Mouse (Mus musculus) MEL (cell line): ENCODE results near the gene Ddah1. TPM values are rescaled to one million over a fixed set of nuclear protein-coding genes. Genes with fewer than 3 reads are reported as not detected.

Experiments used
- DNase-seq: peaks from one replicate; pipeline ENCODE4 v3.0.0; 2011; ENCODE audit warnings: low read depth, low spot score
- H3K27ac ChIP-seq: 2 replicates; pipeline ENCODE4 v1.5.1; 2012; ENCODE audit warnings: low read depth, mild to moderate bottlenecking, control low read depth, low read length, moderate library complexity; ENCODE audit not compliant: control insufficient read depth
- H3K27me3 ChIP-seq, 2 experiments: fragments of 150-350 bp in 1 of 2; sonication (generic) in 1 of 2; 2 replicates each; pipeline ENCODE4 v1.6.1; 2012; ENCODE audit warnings: low read length in 2 of 2, mild to moderate bottlenecking in 2 of 2, improper control_type of control experiment in 1 of 2, moderate library complexity in 1 of 2; ENCODE audit not compliant: insufficient read depth in 2 of 2, control insufficient read depth in 1 of 2
- H3K36me3 ChIP-seq, 2 experiments: 2 replicates each; pipeline ENCODE4 v1.6.1; 2012 to 2014; ENCODE audit warnings: low read length in 2 of 2, improper control_type of control experiment in 1 of 2, inconsistent platforms in 1 of 2, mild to moderate bottlenecking in 1 of 2; ENCODE audit not compliant: insufficient read depth in 2 of 2, control insufficient read depth in 1 of 2
- H3K4me1 ChIP-seq, 2 experiments: fragments of 150-350 bp in 1 of 2; sonication (generic) in 1 of 2; 2 replicates each; pipeline ENCODE4 v1.6.1; 2012; ENCODE audit warnings: low read length in 2 of 2, improper control_type of control experiment in 1 of 2, mild to moderate bottlenecking in 1 of 2; ENCODE audit not compliant: insufficient read depth in 2 of 2, control insufficient read depth in 1 of 2
- H3K4me3 ChIP-seq, 2 experiments: fragments of 150-350 bp in 1 of 2; sonication (generic) in 1 of 2; 2 replicates each; pipeline ENCODE4 v1.5.1; 2012; ENCODE audit warnings: low read depth in 2 of 2, low read length in 2 of 2, mild to moderate bottlenecking in 2 of 2, moderate library complexity in 2 of 2, control low read depth in 1 of 2, improper control_type of control experiment in 1 of 2; ENCODE audit not compliant: control insufficient read depth in 1 of 2, insufficient read depth in 1 of 2
- H3K79me2 ChIP-seq: 2 replicates; pipeline ENCODE4 v1.6.1; 2012; ENCODE audit warnings: mild to moderate bottlenecking, low read length, moderate library complexity; ENCODE audit not compliant: control insufficient read depth, poor library complexity, insufficient read depth
- H3K9ac ChIP-seq: 2 replicates; pipeline ENCODE4 v1.6.1; 2012; ENCODE audit warnings: low read depth, mild to moderate bottlenecking, control low read depth, low read length, moderate library complexity; ENCODE audit not compliant: control insufficient read depth, poor library complexity, severe bottlenecking
- H3K9me3 ChIP-seq: fragments of 150-350 bp; sonication (generic); replicated peaks from 2 replicates; pipeline ENCODE4 v1.6.1; 2012; ENCODE audit warnings: mild to moderate bottlenecking, low read length, improper control_type of control experiment, moderate library complexity; ENCODE audit not compliant: insufficient read depth
- CHD2 ChIP-seq: IDR thresholded peaks from 2 replicates; pipeline ENCODE4 v1.6.1; 2011; ENCODE audit warnings: low read length, improper control_type of control experiment
- CTCF ChIP-seq, 3 experiments: IDR thresholded peaks in 2 of 3; conservative IDR thresholded peaks in 1 of 3; 2 replicates each; pipeline ENCODE4 v1.5.1; 2011 to 2012; ENCODE audit warnings: low read length in 3 of 3, low read depth in 2 of 3, mild to moderate bottlenecking in 2 of 3, improper control_type of control experiment in 1 of 3, inconsistent platforms in 1 of 3, mixed read lengths in 1 of 3, moderate library complexity in 1 of 3; ENCODE audit not compliant: control insufficient read depth in 1 of 3, insufficient read depth in 1 of 3, poor library complexity in 1 of 3, severe bottlenecking in 1 of 3
- ETS1 ChIP-seq: IDR thresholded peaks from 2 replicates; pipeline ENCODE4 v1.6.1; 2012; ENCODE audit warnings: low read depth, mild to moderate bottlenecking, inconsistent platforms, low read length, improper control_type of control experiment, moderate library complexity
- HCFC1 ChIP-seq: IDR thresholded peaks from 2 replicates; pipeline ENCODE4 v1.6.1; 2012; ENCODE audit warnings: low read depth, mild to moderate bottlenecking, inconsistent platforms, low read length, improper control_type of control experiment, moderate library complexity
- JUND ChIP-seq: IDR thresholded peaks from 2 replicates; pipeline ENCODE4 v1.6.1; 2011; ENCODE audit warnings: low read depth, mild to moderate bottlenecking, improper control_type of control experiment, low read length
- KAT2A ChIP-seq: conservative IDR thresholded peaks from 2 replicates; pipeline ENCODE4 v1.6.1; 2012; ENCODE audit warnings: low read depth, low read length, improper control_type of control experiment, inconsistent platforms
- MAFK ChIP-seq: IDR thresholded peaks from 2 replicates; pipeline ENCODE4 v1.6.1; 2011; ENCODE audit warnings: low read depth, mild to moderate bottlenecking, low read length, improper control_type of control experiment, borderline replicate concordance
- MEF2A ChIP-seq: IDR thresholded peaks from 2 replicates; pipeline ENCODE4 v1.6.1; 2014; ENCODE audit warnings: low read depth, mild to moderate bottlenecking, inconsistent platforms, low read length, improper control_type of control experiment; ENCODE audit not compliant: poor library complexity, insufficient replicate concordance, severe bottlenecking; ENCODE audit errors: extremely low read depth
- MYB ChIP-seq: IDR thresholded peaks from 2 replicates; pipeline ENCODE4 v1.6.1; 2011; ENCODE audit warnings: mild to moderate bottlenecking, low read depth, low read length, improper control_type of control experiment
- NELFE ChIP-seq: IDR thresholded peaks from 2 replicates; pipeline ENCODE4 v1.6.1; 2011; ENCODE audit warnings: low read depth, low read length, improper control_type of control experiment
- POLR2A ChIP-seq, 2 experiments: IDR thresholded peaks; 2 replicates each; pipeline ENCODE4 v1.6.1; 2011 to 2012; ENCODE audit warnings: low read length in 2 of 2, mild to moderate bottlenecking in 2 of 2, control low read depth in 1 of 2, improper control_type of control experiment in 1 of 2, low read depth in 1 of 2, moderate library complexity in 1 of 2; ENCODE audit not compliant: control insufficient read depth in 1 of 2, insufficient read depth in 1 of 2, poor library complexity in 1 of 2
- POLR2AphosphoS5 ChIP-seq: IDR thresholded peaks from 2 replicates; pipeline ENCODE4 v1.6.1; 2012; ENCODE audit warnings: low read depth, borderline replicate concordance, mild to moderate bottlenecking, inconsistent platforms, low read length, moderate library complexity, mixed read lengths
- RCOR1 ChIP-seq: IDR thresholded peaks from 2 replicates; pipeline ENCODE4 v1.6.1; 2012; ENCODE audit warnings: low read depth, mild to moderate bottlenecking, inconsistent platforms, low read length, improper control_type of control experiment
- SIN3A ChIP-seq: IDR thresholded peaks from 2 replicates; pipeline ENCODE4 v1.6.1; 2012; ENCODE audit warnings: low read length, improper control_type of control experiment, inconsistent platforms
- SMC3 ChIP-seq: IDR thresholded peaks from 2 replicates; pipeline ENCODE4 v1.6.1; 2011; ENCODE audit warnings: low read depth, low read length, improper control_type of control experiment
- TAL1 ChIP-seq: IDR thresholded peaks from 2 replicates; pipeline ENCODE4 v1.6.1; 2012; ENCODE audit warnings: mild to moderate bottlenecking, inconsistent platforms, low read length, moderate library complexity, mixed read lengths
- TBP ChIP-seq: IDR thresholded peaks from 2 replicates; pipeline ENCODE4 v1.8.0; 2011; ENCODE audit warnings: low read depth, low read length, improper control_type of control experiment
- UBTF ChIP-seq: IDR thresholded peaks from 2 replicates; pipeline ENCODE4 v1.6.1; 2012; ENCODE audit warnings: low read depth, mild to moderate bottlenecking, inconsistent platforms, low read length, improper control_type of control experiment, moderate library complexity, borderline replicate concordance; ENCODE audit not compliant: insufficient read depth
- USF1 ChIP-seq: IDR thresholded peaks from 2 replicates; pipeline ENCODE4 v1.6.1; 2014; ENCODE audit warnings: low read depth, mild to moderate bottlenecking, inconsistent platforms, low read length, improper control_type of control experiment, moderate library complexity
- USF2 ChIP-seq, 2 experiments: IDR thresholded peaks; 2 replicates each; pipeline ENCODE4 v1.6.1; 2011 to 2012; ENCODE audit warnings: improper control_type of control experiment in 2 of 2, low read length in 2 of 2, borderline replicate concordance in 1 of 2, inconsistent platforms in 1 of 2, low read depth in 1 of 2, mild to moderate bottlenecking in 1 of 2; ENCODE audit not compliant: insufficient read depth in 1 of 2
- ZNF384 ChIP-seq: IDR thresholded peaks from 2 replicates; pipeline ENCODE4 v1.6.1; 2012; ENCODE audit warnings: low read depth, mild to moderate bottlenecking, inconsistent platforms, low read length, improper control_type of control experiment
- polyA plus RNA-seq, 2 experiments: library from polyadenylated mRNA; stranded (reverse) in 1 of 2; unstranded in 1 of 2; fragments of >175 nt in 1 of 2; fragments of >200 nt in 1 of 2; gene quantifications; 2 replicates each; pipeline versions ENCODE4 v1.2.1 to v1.2.4; 2012; ENCODE audit warnings: low replicate concordance in 2 of 2, low read depth in 1 of 2; ENCODE audit not compliant: insufficient read length in 2 of 2, insufficient read depth in 1 of 2, missing spikeins in 1 of 2
- total RNA-seq: library from RNA; depleted of rRNA; stranded (reverse); fragments of 300-350 nt; gene quantifications from 2 replicates; pipeline ENCODE4 v1.2.3, GENCODE M21; 2012

Ddah1 gene
- total and polyA plus RNA-seq, 3 experiments = not detected

- DNase-seq = no peak
- no peak overlapping the region for H3K27ac ChIP-seq
- TF ChIP-seq MYB (no peak), SMC3 (no peak), TBP (no peak), MEF2A (no peak), KAT2A (no peak), UBTF (no peak), JUND (no peak), RCOR1 (no peak), USF2 (IDR thresholded peaks at IDR 0.05; ENCODE audit: borderline replicate concordance in 1 of 2, insufficient read depth in 1 of 2, low read depth in 1 of 2, low read length in 2 of 2) (no peak), NELFE (no peak), HCFC1 (no peak), ETS1 (no peak), ZNF384 (no peak), MAFK (no peak), CTCF (IDR thresholded peaks at IDR 0.05 in 2 of 3, conservative IDR thresholded peaks at IDR 0.05 in 1 of 3; ENCODE audit: control insufficient read depth in 1 of 3, insufficient read depth in 1 of 3, low read depth in 2 of 3, low read length in 3 of 3, poor library complexity in 1 of 3, severe bottlenecking in 1 of 3) (no peak)
- H3K9ac ChIP-seq = no peak overlapping the region
- no peaks in the 10 kb centered on the region for H3K79me2 ChIP-seq
- no peak overlapping the region for H3K4me3 ChIP-seq
- no peaks in the 10 kb centered on the region for H3K4me1 ChIP-seq
- H3K36me3 ChIP-seq = no peaks in the 10 kb centered on the region
- H3K27me3 ChIP-seq = no peaks in the 10 kb centered on the region
- no peaks in the 10 kb centered on the region for H3K9me3 ChIP-seq
Measured at GRCm38 (mm10) chr3:145725078-145725477, 33.4 kb upstream of the Ddah1 start.

- no peaks in the 10 kb centered on the region for H3K9me3 ChIP-seq
- H3K27ac ChIP-seq = no peak overlapping the region
- no peak for DNase-seq
- TF ChIP-seq TAL1 = no peak
- no peak for TF ChIP-seq CHD2
- no peak for TF ChIP-seq JUND
- TF ChIP-seq KAT2A = no peak
- no peak for TF ChIP-seq SIN3A
- no peak for TF ChIP-seq POLR2A (IDR thresholded peaks at IDR 0.05; ENCODE audit: control insufficient read depth in 1 of 2, insufficient read depth in 1 of 2, low read depth in 1 of 2, low read length in 2 of 2, poor library complexity in 1 of 2)
- TF ChIP-seq HCFC1 = no peak
- TF ChIP-seq MYB = no peak
- no peak for TF ChIP-seq USF1
- TF ChIP-seq POLR2AphosphoS5 = no peak
- H3K27me3 ChIP-seq = no peaks in the 10 kb centered on the region
- H3K79me2 ChIP-seq = no peaks in the 10 kb centered on the region
- no peaks in the 10 kb centered on the region for H3K36me3 ChIP-seq
- no peak overlapping the region for H3K9ac ChIP-seq
- H3K4me3 ChIP-seq = no peak overlapping the region
- no peaks in the 10 kb centered on the region for H3K4me1 ChIP-seq
Measured at GRCm38 (mm10) chr3:145728336-145728735, 30.1 kb upstream of the Ddah1 start.
